Mouse (Mus musculus): ENCODE results near the gene Ralgps2. TPM values are rescaled to one million over a fixed set of nuclear protein-coding genes. Genes with fewer than 3 reads are reported as not detected.
A peak's percentile ranks its signal among the peaks of the same experiment; 100 is the strongest.

Gene Ralgps2
- polyA plus RNA-seq, 1 experiment, result 5.9 TPM

DNA sequence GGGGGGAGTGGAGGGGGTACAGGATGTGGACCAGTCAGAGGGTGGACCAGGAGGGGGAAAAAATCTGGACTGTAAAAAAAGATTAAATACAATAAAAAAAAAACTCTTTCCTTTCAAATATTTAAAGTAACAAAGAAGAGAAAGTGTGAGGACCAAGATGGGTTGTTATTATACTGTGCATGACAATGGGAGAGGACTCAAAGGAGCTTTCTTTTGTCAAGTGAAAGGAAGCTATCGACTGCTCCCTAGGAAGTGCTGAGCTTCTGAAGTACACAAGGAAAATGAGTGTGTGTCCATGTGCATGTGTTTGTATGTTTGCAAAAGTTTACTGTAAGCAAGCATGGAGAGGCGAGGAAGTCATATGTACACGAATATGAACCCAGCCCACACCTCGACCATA, 40.3 kb upstream of the Ralgps2 start:
- H3K4me1 ChIP-seq (ENCODE audit: control insufficient read depth, insufficient read depth, low read length), result peaks cover 7% of the 10 kb centered on the region; the same call in 1 of the 2 replicates
- 86% methylated on average over 4 of the region's 4 CpGs for WGBS
- H3K4me3 ChIP-seq (ENCODE audit: insufficient read depth, low read depth, low read length), result no peak overlapping the region

DNA sequence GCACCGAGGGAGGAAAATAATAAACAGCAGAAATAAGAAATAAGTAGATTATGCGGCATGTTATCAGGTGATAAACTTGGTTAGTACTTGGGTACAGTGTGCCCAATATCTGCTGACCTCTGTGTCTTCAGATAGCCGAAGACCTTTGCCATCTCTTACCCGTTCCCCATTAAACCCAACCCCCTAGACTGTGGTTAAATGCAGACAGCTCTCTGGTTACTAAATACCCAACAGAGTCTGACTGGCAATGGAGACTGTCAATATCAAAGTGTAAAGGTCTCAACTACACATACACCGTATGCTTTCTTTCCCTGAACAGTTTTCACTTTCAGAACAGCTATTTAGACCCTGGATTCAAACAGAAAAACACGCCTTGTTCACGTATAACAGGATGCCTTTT, 39.2 kb upstream of the Ralgps2 start:
- peak overlapping the region; percentile 73 for H3K27ac ChIP-seq (ENCODE audit: insufficient read depth, low read depth, low read length)
- H3K36me3 ChIP-seq (ENCODE audit: control insufficient read depth, insufficient read depth, low read length), result no peaks in the 10 kb centered on the region
- no peaks in the 10 kb centered on the region for H3K27me3 ChIP-seq (replicated peaks; ENCODE audit: control insufficient read depth, insufficient read depth, low read length)
- DNase-seq, result peak; percentile 87
- no peak for TF ChIP-seq POLR2A (IDR thresholded peaks at IDR 0.05; ENCODE audit: low read depth, low read length)
- no peak for TF ChIP-seq CTCF (conservative IDR thresholded peaks at IDR 0.05; ENCODE audit: insufficient read depth, insufficient read length, low read depth, low read length)
- WGBS, result 58% methylated on average over 7 of the region's 7 CpGs
- H3K4me3 ChIP-seq (ENCODE audit: insufficient read depth, low read depth, low read length), result no peak overlapping the region
- H3K4me1 ChIP-seq (ENCODE audit: control insufficient read depth, insufficient read depth, low read length), result peaks cover 7% of the 10 kb centered on the region; the same call in 1 of the 2 replicates

More for the DNA sequence above, 40.3 kb upstream of the Ralgps2 start:
- TF ChIP-seq CTCF (conservative IDR thresholded peaks at IDR 0.05; ENCODE audit: insufficient read depth, insufficient read length, low read depth, low read length) (no peak), POLR2A (IDR thresholded peaks at IDR 0.05; ENCODE audit: low read depth, low read length) (no peak)
- no peak for DNase-seq
- H3K27ac ChIP-seq (ENCODE audit: insufficient read depth, low read depth, low read length), result no peak overlapping the region
- no peaks in the 10 kb centered on the region for H3K36me3 ChIP-seq (ENCODE audit: control insufficient read depth, insufficient read depth, low read length)
- no peaks in the 10 kb centered on the region for H3K27me3 ChIP-seq (replicated peaks; ENCODE audit: control insufficient read depth, insufficient read depth, low read length)

DNA sequence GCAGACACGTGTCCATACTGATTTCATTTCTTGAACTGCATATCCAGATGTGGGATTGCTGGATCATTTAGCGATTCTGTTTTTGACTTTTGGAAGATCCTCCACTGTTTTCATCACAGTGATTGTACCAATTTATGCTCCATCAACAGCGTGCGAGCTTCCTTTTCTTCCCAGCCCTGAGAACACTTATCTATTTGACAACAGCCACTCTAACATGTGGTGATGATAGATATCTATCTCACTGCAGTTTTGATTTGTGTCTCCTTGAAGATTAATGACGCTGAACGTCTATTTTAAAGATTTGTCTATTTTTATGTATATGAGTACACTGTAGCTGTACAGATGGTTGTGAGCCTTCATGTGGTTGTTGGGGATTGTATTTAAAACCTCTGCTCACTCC, 34.4 kb upstream of the Ralgps2 start:
- H3K4me3 ChIP-seq (ENCODE audit: insufficient read depth, low read depth, low read length), result no peak overlapping the region
- DNase-seq, result no peak
- H3K27ac ChIP-seq (ENCODE audit: insufficient read depth, low read depth, low read length), result no peak overlapping the region
- no peaks in the 10 kb centered on the region for H3K27me3 ChIP-seq (replicated peaks; ENCODE audit: control insufficient read depth, insufficient read depth, low read length)
- 0 out of 2 replicates have a peak, but pooled peaks cover 2% of the 10 kb centered on the region for H3K4me1 ChIP-seq (ENCODE audit: control insufficient read depth, insufficient read depth, low read length)
- no peaks in the 10 kb centered on the region for H3K36me3 ChIP-seq (ENCODE audit: control insufficient read depth, insufficient read depth, low read length)
- 84% methylated on average over 6 of the region's 6 CpGs for WGBS
- TF ChIP-seq POLR2A (IDR thresholded peaks at IDR 0.05; ENCODE audit: low read depth, low read length) (no peak), CTCF (conservative IDR thresholded peaks at IDR 0.05; ENCODE audit: insufficient read depth, insufficient read length, low read depth, low read length) (no peak)

DNA sequence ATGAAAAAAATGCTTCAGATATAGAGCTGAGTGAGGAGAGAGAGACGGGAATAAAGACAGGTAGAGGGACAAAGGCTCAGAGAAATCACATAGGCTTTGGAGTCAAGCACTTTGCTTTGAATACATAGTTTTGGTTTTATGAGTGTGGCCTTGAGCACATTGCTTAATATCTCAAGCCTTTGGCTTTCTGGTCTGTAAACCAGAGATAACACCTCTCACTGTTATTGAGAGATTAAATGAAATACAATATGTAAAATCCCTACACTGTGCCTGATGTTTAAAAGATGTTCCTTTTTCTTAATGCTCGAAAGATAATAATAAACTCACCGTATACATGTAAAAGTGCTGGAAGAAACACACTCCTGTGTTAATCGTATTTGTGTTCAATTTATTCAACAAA, 33.0 kb upstream of the Ralgps2 start:
- Histone ChIP-seq H3K27me3 (replicated peaks; ENCODE audit: control insufficient read depth, insufficient read depth, low read length) (no peaks in the 10 kb centered on the region), H3K36me3 (ENCODE audit: control insufficient read depth, insufficient read depth, low read length) (no peaks in the 10 kb centered on the region), H3K4me1 (ENCODE audit: control insufficient read depth, insufficient read depth, low read length) (no peaks in the 10 kb centered on the region), H3K27ac (ENCODE audit: insufficient read depth, low read depth, low read length) (no peak overlapping the region), H3K4me3 (ENCODE audit: insufficient read depth, low read depth, low read length) (no peak overlapping the region)
- no peak for DNase-seq
- WGBS, result 96% methylated on average over 4 of the region's 4 CpGs
- TF ChIP-seq POLR2A (IDR thresholded peaks at IDR 0.05; ENCODE audit: low read depth, low read length) (no peak), CTCF (conservative IDR thresholded peaks at IDR 0.05; ENCODE audit: insufficient read depth, insufficient read length, low read depth, low read length) (no peak)

DNA sequence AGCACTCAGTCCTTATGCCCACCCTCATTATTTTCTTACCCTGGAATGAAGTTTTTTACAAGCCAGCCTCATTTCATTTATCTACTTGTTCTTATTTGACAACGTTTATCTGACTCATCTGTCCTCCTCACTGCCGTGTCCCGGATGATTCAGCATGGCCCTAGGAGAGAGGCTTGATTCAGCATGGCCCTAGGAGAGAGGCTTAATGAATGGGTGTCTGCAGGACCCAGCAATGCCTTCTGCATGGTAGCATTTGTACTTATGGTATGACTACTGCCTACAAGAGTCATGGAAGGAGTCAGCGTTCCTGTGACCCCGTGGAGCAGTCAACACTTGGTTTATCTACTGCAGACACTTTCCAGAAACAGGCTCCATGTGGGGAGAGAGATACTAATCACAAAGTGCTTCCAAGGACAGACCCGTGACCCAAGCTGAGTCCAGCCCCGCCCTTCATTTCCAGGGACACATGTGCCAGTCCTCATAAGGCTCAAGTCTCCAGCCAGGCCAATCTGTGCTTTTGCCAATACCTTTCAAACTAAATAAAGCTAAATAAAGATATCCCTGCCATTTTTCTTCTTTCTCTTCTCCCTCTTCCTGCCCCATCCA, 31.9 kb upstream of the Ralgps2 start:
- no peak for DNase-seq
- H3K36me3 ChIP-seq (ENCODE audit: control insufficient read depth, insufficient read depth, low read length), result no peaks in the 10 kb centered on the region
- WGBS, result 86% methylated on average over 7 of the region's 7 CpGs
- no peaks in the 10 kb centered on the region for H3K27me3 ChIP-seq (replicated peaks; ENCODE audit: control insufficient read depth, insufficient read depth, low read length)
- no peak for TF ChIP-seq CTCF (conservative IDR thresholded peaks at IDR 0.05; ENCODE audit: insufficient read depth, insufficient read length, low read depth, low read length)
- TF ChIP-seq POLR2A (IDR thresholded peaks at IDR 0.05; ENCODE audit: low read depth, low read length), result no peak
- H3K4me3 ChIP-seq (ENCODE audit: insufficient read depth, low read depth, low read length), result no peak overlapping the region
- H3K27ac ChIP-seq (ENCODE audit: insufficient read depth, low read depth, low read length), result no peak overlapping the region
- no peaks in the 10 kb centered on the region for H3K4me1 ChIP-seq (ENCODE audit: control insufficient read depth, insufficient read depth, low read length)

DNA sequence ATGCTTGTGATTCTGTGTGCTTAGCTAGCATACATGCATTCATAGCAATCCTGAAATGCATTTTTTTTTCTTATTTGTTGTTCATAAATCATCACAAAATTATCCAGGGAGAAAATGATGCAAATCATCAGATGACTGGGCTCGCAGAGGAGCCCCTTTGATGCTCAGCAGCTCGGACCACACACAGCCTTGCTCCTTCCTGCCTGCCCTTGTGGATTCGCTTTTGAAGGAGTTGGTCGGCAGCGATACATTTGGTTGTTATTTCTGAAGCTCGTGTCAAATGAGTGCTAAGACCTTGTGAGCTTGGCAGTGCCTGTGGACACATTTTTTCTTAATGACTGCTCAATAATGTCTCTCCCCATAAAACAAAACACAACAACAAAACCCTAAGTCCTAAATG, 31.2 kb upstream of the Ralgps2 start:
- Histone ChIP-seq H3K27me3 (replicated peaks; ENCODE audit: control insufficient read depth, insufficient read depth, low read length) (no peaks in the 10 kb centered on the region), H3K27ac (ENCODE audit: insufficient read depth, low read depth, low read length) (no peak overlapping the region), H3K4me3 (ENCODE audit: insufficient read depth, low read depth, low read length) (no peak overlapping the region), H3K4me1 (ENCODE audit: control insufficient read depth, insufficient read depth, low read length) (no peaks in the 10 kb centered on the region), H3K36me3 (ENCODE audit: control insufficient read depth, insufficient read depth, low read length) (no peaks in the 10 kb centered on the region)
- no peak for DNase-seq
- TF ChIP-seq CTCF (conservative IDR thresholded peaks at IDR 0.05; ENCODE audit: insufficient read depth, insufficient read length, low read depth, low read length) (no peak), POLR2A (IDR thresholded peaks at IDR 0.05; ENCODE audit: low read depth, low read length) (no peak)
- 59% methylated on average over 6 of the region's 6 CpGs for WGBS

DNA sequence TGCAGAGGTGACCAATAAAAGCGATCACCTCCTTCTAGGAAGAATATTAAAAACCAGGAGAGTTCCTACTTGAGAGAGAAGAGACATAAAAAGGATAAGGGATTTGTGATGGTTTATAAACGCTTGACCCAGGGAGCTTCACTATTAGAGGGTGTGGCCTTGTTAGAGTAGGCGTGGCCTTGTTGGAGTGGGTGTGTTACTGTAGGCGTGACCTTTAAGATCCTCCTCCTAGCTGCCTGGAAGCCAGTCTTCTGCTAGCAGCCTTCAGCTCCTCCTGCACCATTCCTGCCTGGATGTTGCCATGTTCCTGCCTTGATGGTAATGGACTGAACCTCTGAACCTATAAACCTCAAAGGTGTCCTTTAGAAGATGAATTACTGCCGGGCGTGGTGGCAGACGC, 28.7 kb upstream of the Ralgps2 start:
- no peaks in the 10 kb centered on the region for H3K36me3 ChIP-seq (ENCODE audit: control insufficient read depth, insufficient read depth, low read length)
- no peaks in the 10 kb centered on the region for H3K4me1 ChIP-seq (ENCODE audit: control insufficient read depth, insufficient read depth, low read length)
- no peaks in the 10 kb centered on the region for H3K27me3 ChIP-seq (replicated peaks; ENCODE audit: control insufficient read depth, insufficient read depth, low read length)
- TF ChIP-seq CTCF (conservative IDR thresholded peaks at IDR 0.05; ENCODE audit: insufficient read depth, insufficient read length, low read depth, low read length) (no peak), POLR2A (IDR thresholded peaks at IDR 0.05; ENCODE audit: low read depth, low read length) (no peak)
- no peak for DNase-seq
- no peak overlapping the region for H3K27ac ChIP-seq (ENCODE audit: insufficient read depth, low read depth, low read length)
- WGBS, result 77% methylated on average over 7 of the region's 7 CpGs
- no peak overlapping the region for H3K4me3 ChIP-seq (ENCODE audit: insufficient read depth, low read depth, low read length)
